Mouse (Mus musculus) stomach, postnatal 0 days (tissue): ENCODE data around the gene Ssbp4.

Source experiments
- CTCF ChIP-seq: IDR thresholded peaks from 2 replicates; pipeline ENCODE4 v1.5.1; 2016; ENCODE audit warnings: antibody characterized with exemption, low read depth, mild to moderate bottlenecking, moderate library complexity
- EP300 ChIP-seq: optimal IDR thresholded peaks from 2 replicates; pipeline ENCODE3; 2016; ENCODE audit warnings: antibody characterized with exemption

DNA sequence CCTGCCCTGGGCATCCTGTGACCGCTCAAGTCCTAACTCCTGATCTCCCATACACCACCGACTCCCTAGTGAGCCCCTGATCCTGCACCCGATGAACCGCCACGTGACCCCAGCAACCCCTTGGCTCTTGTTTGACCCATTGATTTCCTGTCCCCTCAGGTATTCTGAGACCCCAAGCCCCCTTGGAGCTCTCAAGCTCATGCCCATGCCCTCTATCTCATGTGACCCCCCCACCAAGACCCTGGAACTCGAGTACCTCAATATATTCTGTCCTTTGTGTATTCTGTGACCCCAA is 1.1 kb downstream of the Ssbp4 start:
- TF ChIP-seq CTCF (no peak), EP300 (no peak)
